Mouse (Mus musculus): ENCODE data around the gene AW146154.

DNA sequence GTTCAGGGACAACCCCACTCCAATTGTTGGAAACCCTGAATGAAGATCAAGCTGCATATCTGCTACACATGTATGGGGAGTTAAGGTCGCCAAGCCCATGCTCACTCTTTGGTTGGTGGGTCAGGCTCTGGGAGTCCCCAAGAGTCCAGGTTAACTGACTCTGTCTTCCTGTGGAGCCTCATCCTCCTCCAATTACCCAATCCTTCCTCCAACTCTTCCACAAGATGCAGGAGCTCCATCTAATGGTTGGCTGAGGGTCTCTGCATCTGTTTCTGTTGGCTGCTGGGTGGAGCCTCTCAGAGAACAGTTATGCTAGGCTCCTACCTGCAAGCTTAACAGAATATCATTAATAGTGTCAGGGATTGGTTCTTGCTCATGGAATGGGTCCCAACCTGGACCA lies 2.7 kb upstream of the AW146154 start:
- TF ChIP-seq CTCF (IDR thresholded peaks at IDR 0.05) = peak; percentile 8; the same call in 1 of the 2 replicates
- no peak for TF ChIP-seq POLR2A (IDR thresholded peaks at IDR 0.05; ENCODE audit: insufficient read depth, low read depth, low read length)

All from heart, adult 2 months (tissue).